Mouse (Mus musculus): ENCODE data around the gene Elmo1. TPM values are rescaled to one million over a fixed set of nuclear protein-coding genes. Genes with fewer than 3 reads are reported as not detected.

The Elmo1 gene
- polyA plus RNA-seq, 1 experiment from 2014 or later = 14.9 TPM

- Histone ChIP-seq H3K36me3 (no peaks in the 10 kb centered on the region), H3K4me3 (replicated peaks) (no peak overlapping the region), H3K9me3 (no peaks in the 10 kb centered on the region), H3K27me3 (replicated peaks) (no peaks in the 10 kb centered on the region), H3K4me1 (replicated peaks) (no peaks in the 10 kb centered on the region), H3K27ac (no peak overlapping the region), H3K4me2 (replicated peaks) (no peak overlapping the region), H3K9ac (no peak overlapping the region)
- ATAC-seq = no peak
- 65% methylated on average over 6 of the region's 6 CpGs for WGBS
These were observed 281.1 kb downstream of the Elmo1 start for GRCm38 (mm10) chr13:20371501-20371900.

GRCm38 (mm10) chr13:20372335-20372734 lies 281.9 kb downstream of the Elmo1 start:
- Histone ChIP-seq H3K4me2 (replicated peaks) (no peak overlapping the region), H3K9me3 (no peaks in the 10 kb centered on the region), H3K4me3 (replicated peaks) (no peak overlapping the region), H3K27ac (no peak overlapping the region), H3K9ac (no peak overlapping the region), H3K27me3 (replicated peaks) (no peaks in the 10 kb centered on the region), H3K36me3 (no peaks in the 10 kb centered on the region), H3K4me1 (replicated peaks) (no peaks in the 10 kb centered on the region)
- WGBS = 43% methylated on average over 4 of the region's 4 CpGs
- ATAC-seq = no peak

DNA sequence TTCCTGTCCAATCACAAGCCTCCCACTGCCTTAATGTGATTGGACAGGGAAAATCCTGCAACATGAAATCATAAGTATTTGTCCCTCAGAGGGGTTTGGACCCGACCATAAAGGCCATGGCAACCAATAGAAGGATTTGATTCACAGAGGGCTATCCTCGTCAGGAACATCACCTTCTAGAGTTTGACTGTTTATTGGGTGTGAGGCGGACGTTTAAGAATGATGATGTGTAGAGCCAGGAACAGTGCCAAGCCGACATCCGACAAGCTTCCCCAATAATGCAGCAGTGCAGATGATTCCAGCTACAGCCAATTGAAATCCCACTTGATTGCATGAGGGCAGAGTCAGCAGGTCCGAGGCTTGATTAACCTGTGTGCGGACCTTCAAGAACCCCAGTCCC lies 288.5 kb downstream of the Elmo1 start:
- no peak overlapping the region for H3K4me3 ChIP-seq (replicated peaks)
- H3K4me1 ChIP-seq (replicated peaks) = no peaks in the 10 kb centered on the region
- no peaks in the 10 kb centered on the region for H3K9me3 ChIP-seq
- no peak overlapping the region for H3K4me2 ChIP-seq (replicated peaks)
- ATAC-seq = no peak
- no peak overlapping the region for H3K9ac ChIP-seq
- H3K27me3 ChIP-seq (replicated peaks) = no peaks in the 10 kb centered on the region
- WGBS = 79% methylated on average over 8 of the region's 8 CpGs
- H3K27ac ChIP-seq = no peak overlapping the region
- no peaks in the 10 kb centered on the region for H3K36me3 ChIP-seq

GRCm38 (mm10) chr13:20383875-20384274 lies 293.5 kb downstream of the Elmo1 start:
- H3K4me1 ChIP-seq (replicated peaks) = no peaks in the 10 kb centered on the region
- H3K4me3 ChIP-seq (replicated peaks) = no peak overlapping the region
- peak; percentile 85 for ATAC-seq
- no peaks in the 10 kb centered on the region for H3K36me3 ChIP-seq
- 72% methylated on average over 1 of the region's 1 CpGs for WGBS
- H3K9ac ChIP-seq = no peak overlapping the region
- H3K4me2 ChIP-seq (replicated peaks) = no peak overlapping the region
- H3K27me3 ChIP-seq (replicated peaks) = no peaks in the 10 kb centered on the region
- H3K9me3 ChIP-seq = no peaks in the 10 kb centered on the region
- H3K27ac ChIP-seq = no peak overlapping the region

DNA sequence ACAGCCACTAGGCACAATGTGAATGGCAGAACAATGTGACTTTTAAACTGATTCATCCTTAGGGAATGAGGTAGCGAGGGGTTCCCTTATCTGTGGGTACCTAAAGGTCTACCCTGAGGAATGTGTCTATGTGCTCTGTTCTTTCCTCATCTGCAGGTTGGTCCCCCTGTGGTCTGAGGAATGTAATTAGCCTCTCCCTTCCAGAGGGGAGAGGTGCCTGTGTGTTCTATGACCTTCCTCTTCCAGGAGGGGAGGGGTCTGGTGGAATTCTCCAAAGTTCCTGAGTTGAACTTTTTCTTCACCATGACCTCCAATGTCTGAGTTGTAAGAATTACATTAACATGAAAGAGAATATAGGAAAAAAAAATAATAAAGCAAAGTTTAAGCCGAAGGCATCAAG lies 294.4 kb downstream of the Elmo1 start:
- Histone ChIP-seq H3K4me1 (replicated peaks) (no peaks in the 10 kb centered on the region), H3K4me3 (replicated peaks) (no peak overlapping the region), H3K9ac (no peak overlapping the region), H3K36me3 (no peaks in the 10 kb centered on the region), H3K4me2 (replicated peaks) (no peak overlapping the region), H3K27me3 (replicated peaks) (no peaks in the 10 kb centered on the region), H3K9me3 (no peaks in the 10 kb centered on the region), H3K27ac (no peak overlapping the region)
- ATAC-seq = no peak
- 89% methylated on average over 2 of the region's 2 CpGs for WGBS

DNA sequence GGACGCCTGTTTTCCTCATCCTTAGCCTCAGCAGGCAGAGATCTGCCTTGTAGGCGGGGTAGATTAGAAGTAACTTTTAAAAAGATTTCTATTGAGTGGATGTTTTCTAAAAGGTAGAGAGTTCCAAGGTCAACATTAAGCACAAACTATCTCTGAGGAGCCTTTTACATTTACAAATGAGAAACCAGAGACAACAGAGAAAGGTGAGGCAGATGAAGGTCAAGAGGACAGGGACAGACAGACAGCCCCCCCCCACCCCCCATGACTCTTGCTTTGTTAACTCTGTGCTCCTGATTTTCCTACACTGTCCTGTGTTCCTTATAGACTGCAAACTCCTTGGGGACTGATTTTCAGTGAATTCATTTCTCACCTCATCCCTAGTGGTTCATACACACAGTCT lies 295.0 kb downstream of the Elmo1 start:
- Histone ChIP-seq H3K4me2 (replicated peaks) (no peak overlapping the region), H3K9me3 (no peaks in the 10 kb centered on the region), H3K36me3 (no peaks in the 10 kb centered on the region), H3K27me3 (replicated peaks) (no peaks in the 10 kb centered on the region), H3K4me3 (replicated peaks) (no peak overlapping the region), H3K9ac (no peak overlapping the region), H3K27ac (no peak overlapping the region), H3K4me1 (replicated peaks) (no peaks in the 10 kb centered on the region)
- 78% methylated on average over 2 of the region's 2 CpGs for WGBS
- ATAC-seq = no peak

GRCm38 (mm10) chr13:20386462-20387141 lies 296.2 kb downstream of the Elmo1 start:
- no peaks in the 10 kb centered on the region for H3K36me3 ChIP-seq
- H3K4me1 ChIP-seq (replicated peaks) = no peaks in the 10 kb centered on the region
- no peaks in the 10 kb centered on the region for H3K9me3 ChIP-seq
- WGBS = 81% methylated on average over 4 of the region's 4 CpGs
- no peak for ATAC-seq
- H3K4me2 ChIP-seq (replicated peaks) = no peak overlapping the region
- no peaks in the 10 kb centered on the region for H3K27me3 ChIP-seq (replicated peaks)
- H3K9ac ChIP-seq = no peak overlapping the region
- H3K4me3 ChIP-seq (replicated peaks) = no peak overlapping the region
- no peak overlapping the region for H3K27ac ChIP-seq

DNA sequence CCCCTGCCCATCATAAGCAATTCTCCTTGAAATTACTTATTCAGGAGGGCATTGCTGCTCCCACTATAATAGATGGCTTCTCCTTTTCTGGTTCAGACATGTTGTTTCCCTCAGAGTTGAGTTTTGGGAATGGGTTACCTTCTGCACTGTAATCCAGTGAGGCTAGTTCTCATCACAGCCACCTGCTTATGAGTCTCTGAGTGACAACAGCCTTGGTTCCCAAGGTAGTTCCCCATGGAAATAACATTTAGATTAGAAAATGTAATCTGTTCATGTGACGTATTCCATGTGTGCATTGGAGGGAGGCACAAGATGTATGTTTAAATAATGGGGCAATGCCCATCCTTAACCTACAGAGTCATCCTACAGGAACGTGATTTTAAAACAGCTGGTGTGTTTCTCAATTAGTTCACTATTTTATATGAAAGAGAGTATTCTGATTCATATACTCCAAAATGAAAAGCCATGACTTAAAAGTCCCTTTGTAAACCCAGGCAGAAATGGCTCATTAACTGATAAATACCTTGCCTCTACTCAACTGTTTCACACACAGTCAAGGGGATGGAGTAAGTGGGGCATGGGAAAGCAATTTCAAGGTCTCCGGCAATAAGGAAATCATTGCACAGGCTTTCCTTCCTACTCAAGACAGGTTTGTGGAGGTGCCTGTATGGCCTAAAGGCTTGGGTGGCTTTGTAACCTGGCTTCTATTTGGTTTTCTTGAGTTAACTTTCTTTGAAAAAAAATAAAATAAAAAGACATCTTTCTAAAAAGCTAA lies 302.6 kb downstream of the Elmo1 start:
- WGBS = 61% methylated on average over 3 of the region's 3 CpGs
- Histone ChIP-seq H3K36me3 (no peaks in the 10 kb centered on the region), H3K27me3 (replicated peaks) (no peaks in the 10 kb centered on the region), H3K4me1 (replicated peaks) (no peaks in the 10 kb centered on the region), H3K27ac (no peak overlapping the region), H3K4me3 (replicated peaks) (no peak overlapping the region), H3K9ac (no peak overlapping the region), H3K4me2 (replicated peaks) (no peak overlapping the region), H3K9me3 (no peaks in the 10 kb centered on the region)
- ATAC-seq = no peak

- no peak overlapping the region for H3K4me3 ChIP-seq (replicated peaks)
- H3K9ac ChIP-seq = no peak overlapping the region
- ATAC-seq = no peak
- H3K4me2 ChIP-seq (replicated peaks) = no peak overlapping the region
- no peaks in the 10 kb centered on the region for H3K27me3 ChIP-seq (replicated peaks)
- H3K9me3 ChIP-seq = no peaks in the 10 kb centered on the region
- 82% methylated on average over 3 of the region's 3 CpGs for WGBS
- no peaks in the 10 kb centered on the region for H3K36me3 ChIP-seq
- H3K4me1 ChIP-seq (replicated peaks) = no peaks in the 10 kb centered on the region
- H3K27ac ChIP-seq = no peak overlapping the region
These were observed 307.3 kb downstream of the Elmo1 start for GRCm38 (mm10) chr13:20397744-20398143.

GRCm38 (mm10) chr13:20398311-20398710 lies 307.9 kb downstream of the Elmo1 start:
- no peak for ATAC-seq
- WGBS = 84% methylated on average over 4 of the region's 4 CpGs
- no peak overlapping the region for H3K4me3 ChIP-seq (replicated peaks)
- H3K9me3 ChIP-seq = no peaks in the 10 kb centered on the region
- H3K27ac ChIP-seq = no peak overlapping the region
- no peaks in the 10 kb centered on the region for H3K27me3 ChIP-seq (replicated peaks)
- no peaks in the 10 kb centered on the region for H3K36me3 ChIP-seq
- H3K9ac ChIP-seq = no peak overlapping the region
- H3K4me2 ChIP-seq (replicated peaks) = no peak overlapping the region
- H3K4me1 ChIP-seq (replicated peaks) = no peaks in the 10 kb centered on the region

GRCm38 (mm10) chr13:20404530-20404929 lies 314.1 kb downstream of the Elmo1 start:
- Histone ChIP-seq H3K9me3 (no peaks in the 10 kb centered on the region), H3K27me3 (replicated peaks) (no peaks in the 10 kb centered on the region), H3K36me3 (no peaks in the 10 kb centered on the region), H3K27ac (no peak overlapping the region), H3K4me1 (replicated peaks) (no peaks in the 10 kb centered on the region), H3K4me2 (replicated peaks) (no peak overlapping the region), H3K4me3 (replicated peaks) (no peak overlapping the region), H3K9ac (no peak overlapping the region)
- no peak for ATAC-seq
- 85% methylated on average over 3 of the region's 3 CpGs for WGBS

DNA sequence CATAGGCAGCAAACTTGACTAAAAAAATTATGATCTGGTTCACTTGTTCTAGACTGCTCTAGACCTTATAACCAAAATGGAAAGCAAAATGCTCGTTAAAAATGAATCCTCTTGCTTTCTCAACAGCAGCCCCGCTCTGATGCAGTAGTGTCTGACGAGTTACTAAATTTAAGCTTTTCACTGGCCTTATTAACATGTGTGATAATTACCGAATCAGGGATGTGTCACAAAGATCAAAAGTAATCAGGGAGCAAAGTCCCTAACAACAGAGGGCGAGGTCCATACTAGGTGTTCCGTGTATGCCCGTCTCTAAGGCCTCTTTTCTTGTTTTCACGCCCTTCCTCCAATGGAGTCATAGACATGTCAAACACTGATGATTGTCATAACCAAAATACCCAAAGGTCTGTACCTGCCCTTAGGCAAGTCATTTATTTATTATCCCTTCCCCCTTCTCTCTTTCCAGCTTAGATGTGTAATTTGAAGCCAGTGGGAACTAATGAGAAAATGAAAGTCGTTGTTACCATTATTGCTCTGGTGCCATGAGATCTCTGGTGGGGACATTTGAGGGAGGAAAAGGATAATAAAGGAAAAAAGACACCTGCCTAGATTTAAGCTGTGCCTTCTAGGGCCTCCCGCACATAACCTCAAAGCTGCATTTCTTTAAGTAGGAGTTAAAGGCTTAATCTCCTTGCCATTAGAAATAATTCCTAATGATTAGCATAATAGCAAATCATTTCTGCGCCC lies 316.2 kb downstream of the Elmo1 start:
- no peaks in the 10 kb centered on the region for H3K36me3 ChIP-seq
- no peaks in the 10 kb centered on the region for H3K27me3 ChIP-seq (replicated peaks)
- 87% methylated on average over 11 of the region's 11 CpGs for WGBS
- H3K4me2 ChIP-seq (replicated peaks) = no peak overlapping the region
- H3K4me1 ChIP-seq (replicated peaks) = no peaks in the 10 kb centered on the region
- H3K4me3 ChIP-seq (replicated peaks) = no peak overlapping the region
- no peak overlapping the region for H3K9ac ChIP-seq
- H3K9me3 ChIP-seq = no peaks in the 10 kb centered on the region
- no peak for ATAC-seq
- H3K27ac ChIP-seq = no peak overlapping the region

Data from intestine, embryonic 15.5 days (tissue).